Mouse (Mus musculus) liver, embryonic 16.5 days (tissue): ENCODE data around the gene Relb. TPM values are rescaled to one million over a fixed set of nuclear protein-coding genes. Genes with fewer than 3 reads are reported as not detected.
A peak's percentile ranks its signal among the peaks of the same experiment; 100 is the strongest.
"Not testable (repeated sequence)": the region's sequence is repeated elsewhere in the genome, so short reads cannot be mapped to it uniquely, and the experiment has no call there.

Source experiments
- ATAC-seq: fragments of 200-750 bp; cut with Nextera tagmentation; 2 replicates; pipeline ENCODE4 v1.8.0; 2017; ENCODE audit warnings: low read depth, mild to moderate bottlenecking, moderate number of reproducible peaks, moderate library complexity
- H3K27ac ChIP-seq: fragments of 300-500 bp; sonication (generic); 2 replicates; pipeline ENCODE4 v1.5.1; 2014; ENCODE audit warnings: mild to moderate bottlenecking, low read length
- H3K27me3 ChIP-seq: fragments of 300-500 bp; sonication (generic); 2 replicates; pipeline ENCODE4 v1.6.1; 2014; ENCODE audit warnings: low read depth, low read length, mixed read lengths; ENCODE audit not compliant: control insufficient read depth, insufficient read depth
- H3K36me3 ChIP-seq: fragments of 300-500 bp; sonication (generic); 2 replicates; pipeline ENCODE4 v1.6.1; 2014; ENCODE audit warnings: mild to moderate bottlenecking; ENCODE audit not compliant: control insufficient read depth, insufficient read depth
- H3K4me1 ChIP-seq: fragments of 300-500 bp; sonication (generic); 2 replicates; pipeline ENCODE4 v1.6.1; 2014; ENCODE audit warnings: low read depth, low read length, mixed read lengths; ENCODE audit not compliant: control insufficient read depth
- H3K4me2 ChIP-seq: fragments of 300-500 bp; sonication (generic); 2 replicates; pipeline ENCODE4 v1.6.1; 2014; ENCODE audit warnings: low read depth, low read length, mixed read lengths
- H3K4me3 ChIP-seq: fragments of 300-500 bp; sonication (generic); 2 replicates; pipeline ENCODE4 v1.5.1; 2014; ENCODE audit warnings: low read depth, mild to moderate bottlenecking, low read length
- H3K9ac ChIP-seq: fragments of 300-500 bp; sonication (generic); 2 replicates; pipeline ENCODE4 v1.6.1; 2014; ENCODE audit warnings: low read depth, low read length
- H3K9me3 ChIP-seq: fragments of 300-500 bp; sonication (generic); replicated peaks from 2 replicates; pipeline ENCODE4 v1.6.1; 2016; ENCODE audit warnings: low read length; ENCODE audit not compliant: control insufficient read depth
- WGBS: fragments of 180-500 bp; shearing (Covaris S2); extraction: QIAGEN DNeasy Blood & Tissue Kit; methylation state at CpG from one replicate; pipeline ENCODE4 v1.1.7; 2014; ENCODE audit not compliant: insufficient replicate concordance; 5-methylcytosine and 5-hydroxymethylcytosine counted together
- polyA plus RNA-seq: library from polyadenylated mRNA; unstranded; fragments of >200 nt; fragmentation: Nextera tagmentation; extraction: Ambion mirVana; gene quantifications from 2 replicates; pipeline ENCODE4 v1.2.1, GENCODE M21; 2015

Relb gene
- polyA plus RNA-seq, 1 experiment from 2014 or later: 1.7 TPM

- ATAC-seq: no peak
- Histone ChIP-seq H3K4me1 (peaks cover 4% of the 10 kb centered on the region; the same call in 1 of the 2 replicates), H3K27me3 (peaks cover 4% of the 10 kb centered on the region), H3K27ac (no peak overlapping the region), H3K36me3 (no peaks in the 10 kb centered on the region), H3K9ac (no peak overlapping the region), H3K9me3 (no peaks in the 10 kb centered on the region), H3K4me3 (no peak overlapping the region), H3K4me2 (no peak overlapping the region)
- 45% methylated on average over 6 of the region's 6 CpGs for WGBS
Measured at GRCm38 (mm10) chr7:19622241-19622640, 7.0 kb downstream of the Relb start.

GRCm38 (mm10) chr7:19620811-19621210, 8.4 kb downstream of the Relb start:
- Histone ChIP-seq H3K4me3 (no peak overlapping the region), H3K27me3 (peaks cover 4% of the 10 kb centered on the region), H3K4me1 (peaks cover 4% of the 10 kb centered on the region; the same call in 1 of the 2 replicates), H3K9me3 (no peaks in the 10 kb centered on the region), H3K27ac (no peak overlapping the region), H3K4me2 (no peak overlapping the region), H3K9ac (no peak overlapping the region), H3K36me3 (no peaks in the 10 kb centered on the region)
- WGBS: 75% methylated on average over 7 of the region's 7 CpGs
- no peak for ATAC-seq

- Histone ChIP-seq H3K27me3 (peaks cover 4% of the 10 kb centered on the region), H3K9ac (peak overlapping the region; percentile 27), H3K4me3 (peak overlapping the region; percentile 24; the same call in 1 of the 2 replicates), H3K4me1 (peaks cover 4% of the 10 kb centered on the region; the same call in 1 of the 2 replicates), H3K9me3 (no peaks in the 10 kb centered on the region), H3K36me3 (no peaks in the 10 kb centered on the region), H3K27ac (no peak overlapping the region), H3K4me2 (peak overlapping the region; percentile 45)
- ATAC-seq: peak; percentile 69
- WGBS: 13% methylated on average over 35 of the region's 35 CpGs
Measured at GRCm38 (mm10) chr7:19619004-19619801, 10.0 kb downstream of the Relb start.

GRCm38 (mm10) chr7:19615036-19615577, 14.1 kb downstream of the Relb start:
- Histone ChIP-seq H3K27ac (no peak overlapping the region), H3K4me3 (no peak overlapping the region), H3K36me3 (no peaks in the 10 kb centered on the region), H3K9ac (no peak overlapping the region), H3K27me3 (peaks cover 4% of the 10 kb centered on the region), H3K4me1 (peaks cover 4% of the 10 kb centered on the region; the same call in 1 of the 2 replicates), H3K4me2 (no peak overlapping the region), H3K9me3 (no peaks in the 10 kb centered on the region)
- WGBS: 59% methylated on average over 12 of the region's 12 CpGs
- ATAC-seq: no peak

GRCm38 (mm10) chr7:19610969-19611368, 18.3 kb downstream of the Relb start:
- no peaks in the 10 kb centered on the region for H3K27me3 ChIP-seq
- H3K27ac ChIP-seq: no peak overlapping the region
- no peaks in the 10 kb centered on the region for H3K4me1 ChIP-seq
- no peak overlapping the region for H3K9ac ChIP-seq
- 72% methylated on average over 5 of the region's 5 CpGs for WGBS
- no peaks in the 10 kb centered on the region for H3K36me3 ChIP-seq
- no peak overlapping the region for H3K4me2 ChIP-seq
- H3K9me3 ChIP-seq: no peaks in the 10 kb centered on the region
- H3K4me3 ChIP-seq: no peak overlapping the region
- ATAC-seq: no peak

GRCm38 (mm10) chr7:19609641-19610332, 19.5 kb downstream of the Relb start:
- ATAC-seq: no peak
- H3K4me1 ChIP-seq: no peaks in the 10 kb centered on the region
- no peaks in the 10 kb centered on the region for H3K27me3 ChIP-seq
- no peak overlapping the region for H3K4me2 ChIP-seq
- H3K9me3 ChIP-seq: no peaks in the 10 kb centered on the region
- H3K9ac ChIP-seq: no peak overlapping the region
- H3K4me3 ChIP-seq: no peak overlapping the region
- 81% methylated on average over 12 of the region's 12 CpGs for WGBS
- H3K27ac ChIP-seq: no peak overlapping the region
- no peaks in the 10 kb centered on the region for H3K36me3 ChIP-seq

- no peak overlapping the region for H3K4me3 ChIP-seq
- H3K36me3 ChIP-seq: no peaks in the 10 kb centered on the region
- H3K4me2 ChIP-seq: no peak overlapping the region
- H3K27ac ChIP-seq: no peak overlapping the region
- peaks cover 12% of the 10 kb centered on the region for H3K4me1 ChIP-seq
- 77% methylated on average over 5 of the region's 5 CpGs for WGBS
- H3K27me3 ChIP-seq: no peaks in the 10 kb centered on the region
- no peaks in the 10 kb centered on the region for H3K9me3 ChIP-seq
- H3K9ac ChIP-seq: no peak overlapping the region
- no peak for ATAC-seq
Measured at GRCm38 (mm10) chr7:19607291-19607690, 21.9 kb downstream of the Relb start.

GRCm38 (mm10) chr7:19604606-19605214, 24.5 kb downstream of the Relb start:
- WGBS: 53% methylated on average over 10 of the region's 10 CpGs
- peaks cover 15% of the 10 kb centered on the region for H3K4me1 ChIP-seq
- peak overlapping the region; percentile 80 for H3K4me2 ChIP-seq
- H3K9me3 ChIP-seq, H3K27ac ChIP-seq, H3K27me3 ChIP-seq, H3K9ac ChIP-seq, ATAC-seq, H3K36me3 ChIP-seq: not testable (repeated sequence)
- peak overlapping the region; percentile 84 for H3K4me3 ChIP-seq
